Mouse (Mus musculus): ENCODE measurements around the gene Nkx2-3. TPM values are rescaled to one million over a fixed set of nuclear protein-coding genes. Genes with fewer than 3 reads are reported as not detected.

Nkx2-3 gene
- polyA plus RNA-seq, 1 experiment: not detected

GRCm38 (mm10) chr19:43584788-43585187 is 27.3 kb upstream of the Nkx2-3 start:
- TF ChIP-seq POLR2A (IDR thresholded peaks at IDR 0.05; ENCODE audit: borderline replicate concordance, extremely low read depth, low read depth, low read length) (no peak), CTCF (IDR thresholded peaks at IDR 0.05; ENCODE audit: insufficient read depth, low read length) (no peak)
- Histone ChIP-seq H3K4me1 (ENCODE audit: control insufficient read depth, insufficient read depth, low read length) (peaks cover 8% of the 10 kb centered on the region), H3K4me3 (replicated peaks; ENCODE audit: extremely low read depth, low read depth, low read length) (no peak overlapping the region)
- WGBS: 5% methylated on average over 13 of the region's 13 CpGs
- peak; percentile 19 for DNase-seq

DNA sequence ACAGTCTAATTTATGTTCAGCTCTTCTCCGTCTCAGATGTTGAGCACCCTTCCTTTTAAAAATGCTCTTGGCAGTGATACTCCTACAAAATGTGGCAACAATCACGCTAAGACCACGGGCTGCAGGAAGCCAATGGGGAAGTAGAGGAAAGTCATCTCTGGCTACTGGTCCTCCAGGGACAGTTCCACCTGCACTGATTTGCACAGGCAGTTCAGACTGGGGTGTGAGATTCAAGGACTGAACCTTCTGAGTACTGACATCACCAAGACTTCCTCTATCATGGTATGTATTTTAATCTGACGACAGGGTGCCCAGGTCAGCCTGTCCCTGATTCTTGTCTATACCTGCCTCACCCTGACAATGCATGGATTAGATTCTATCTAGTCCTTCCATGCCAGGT is 20.1 kb upstream of the Nkx2-3 start:
- no peaks in the 10 kb centered on the region for H3K4me1 ChIP-seq (ENCODE audit: control insufficient read depth, insufficient read depth, low read length)
- no peak overlapping the region for H3K4me3 ChIP-seq (replicated peaks; ENCODE audit: extremely low read depth, low read depth, low read length)
- TF ChIP-seq CTCF (IDR thresholded peaks at IDR 0.05; ENCODE audit: insufficient read depth, low read length) (no peak), POLR2A (IDR thresholded peaks at IDR 0.05; ENCODE audit: borderline replicate concordance, extremely low read depth, low read depth, low read length) (no peak)
- 55% methylated on average over 4 of the region's 4 CpGs for WGBS
- no peak for DNase-seq

- 39% methylated on average over 5 of the region's 5 CpGs for WGBS
- no peak for TF ChIP-seq POLR2A (IDR thresholded peaks at IDR 0.05; ENCODE audit: borderline replicate concordance, extremely low read depth, low read depth, low read length)
- TF ChIP-seq CTCF (IDR thresholded peaks at IDR 0.05; ENCODE audit: insufficient read depth, low read length): no peak
- H3K4me3 ChIP-seq (replicated peaks; ENCODE audit: extremely low read depth, low read depth, low read length): no peak overlapping the region
- no peak for DNase-seq
- H3K4me1 ChIP-seq (ENCODE audit: control insufficient read depth, insufficient read depth, low read length): no peaks in the 10 kb centered on the region
These were observed 15.1 kb upstream of the Nkx2-3 start for GRCm38 (mm10) chr19:43596981-43597380.

DNA sequence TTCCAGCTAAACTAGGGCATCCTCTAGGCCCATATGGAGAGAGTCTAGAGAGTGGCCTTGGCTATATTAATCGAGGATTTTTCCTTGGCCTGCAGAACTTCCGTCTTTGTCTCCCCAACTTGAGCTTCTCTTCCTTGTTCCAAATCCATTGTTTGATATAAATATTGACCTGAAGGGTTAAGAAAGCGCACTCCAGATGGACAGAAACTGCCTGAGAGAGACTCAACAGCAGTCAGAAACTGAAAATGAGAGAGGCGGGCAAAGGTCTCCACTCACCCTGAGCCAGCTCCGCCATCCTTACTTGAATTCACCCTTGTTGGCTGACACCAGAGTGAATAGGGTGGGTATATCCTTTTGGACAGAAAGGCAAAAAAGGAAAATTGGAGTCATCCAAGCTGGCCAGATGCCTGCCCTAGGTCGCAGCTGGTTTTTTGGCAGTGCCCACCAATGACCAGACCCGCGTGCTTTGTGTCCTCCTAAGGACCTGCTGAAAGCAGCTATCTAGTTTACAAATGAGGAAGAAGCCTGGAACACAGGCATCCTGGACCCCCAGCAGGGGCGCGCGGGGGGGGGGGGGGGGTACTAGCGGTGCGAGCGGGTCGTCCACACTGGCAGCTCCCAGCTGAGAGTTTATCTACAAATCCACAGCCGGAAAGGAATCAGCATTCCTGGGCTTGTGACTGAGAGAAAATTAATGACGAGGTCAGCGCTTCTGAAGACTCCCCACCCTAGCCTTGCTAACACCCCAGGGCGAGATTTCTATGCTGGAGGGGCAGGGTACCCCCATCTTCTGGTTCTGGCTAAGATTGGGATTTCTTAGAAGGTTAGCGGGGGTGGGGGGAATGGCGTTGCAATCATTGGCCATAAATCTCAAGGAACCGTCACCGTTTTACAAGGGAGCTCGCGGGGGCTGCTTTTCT is 13.1 kb upstream of the Nkx2-3 start:
- DNase-seq: no peak
- H3K4me3 ChIP-seq (replicated peaks; ENCODE audit: extremely low read depth, low read depth, low read length): no peak overlapping the region
- H3K4me1 ChIP-seq (ENCODE audit: control insufficient read depth, insufficient read depth, low read length): no peaks in the 10 kb centered on the region
- 9% methylated on average over 25 of the region's 25 CpGs for WGBS
- no peak for TF ChIP-seq CTCF (IDR thresholded peaks at IDR 0.05; ENCODE audit: insufficient read depth, low read length)
- TF ChIP-seq POLR2A (IDR thresholded peaks at IDR 0.05; ENCODE audit: borderline replicate concordance, extremely low read depth, low read depth, low read length): no peak

- Histone ChIP-seq H3K4me1 (ENCODE audit: control insufficient read depth, insufficient read depth, low read length) (no peaks in the 10 kb centered on the region), H3K4me3 (replicated peaks; ENCODE audit: extremely low read depth, low read depth, low read length) (no peak overlapping the region)
- TF ChIP-seq CTCF (IDR thresholded peaks at IDR 0.05; ENCODE audit: insufficient read depth, low read length): no peak
- no peak for TF ChIP-seq POLR2A (IDR thresholded peaks at IDR 0.05; ENCODE audit: borderline replicate concordance, extremely low read depth, low read depth, low read length)
- DNase-seq: no peak
- WGBS: 3% methylated on average over 27 of the region's 27 CpGs
These were observed 12.2 kb upstream of the Nkx2-3 start for GRCm38 (mm10) chr19:43599776-43600544.

- Histone ChIP-seq H3K4me1 (ENCODE audit: control insufficient read depth, insufficient read depth, low read length) (no peaks in the 10 kb centered on the region), H3K4me3 (replicated peaks; ENCODE audit: extremely low read depth, low read depth, low read length) (no peak overlapping the region)
These were observed 11.4 kb upstream of the Nkx2-3 start for GRCm38 (mm10) chr19:43600545-43601331.

DNA sequence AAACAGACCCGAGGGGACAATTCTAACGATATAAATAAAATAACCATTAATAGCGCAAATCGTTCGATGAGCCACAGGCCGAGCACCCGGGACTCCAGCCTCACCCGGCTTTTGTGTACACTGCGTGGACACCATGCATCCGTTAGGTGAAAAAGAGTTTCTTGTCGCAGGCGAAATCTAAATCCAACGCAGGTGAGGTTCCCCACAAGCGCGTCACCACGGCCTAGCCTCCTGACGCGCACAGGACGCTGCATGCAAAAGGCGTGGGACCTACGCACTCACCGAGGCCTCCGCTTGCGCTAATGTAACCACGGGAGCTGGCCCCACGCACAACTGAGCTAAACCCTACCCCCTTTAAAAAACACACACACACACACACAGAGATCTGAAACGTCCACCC is 10.7 kb upstream of the Nkx2-3 start:
- DNase-seq: no peak
- Histone ChIP-seq H3K4me3 (replicated peaks; ENCODE audit: extremely low read depth, low read depth, low read length) (no peak overlapping the region), H3K4me1 (ENCODE audit: control insufficient read depth, insufficient read depth, low read length) (no peaks in the 10 kb centered on the region)
- WGBS: 7% methylated on average over 27 of the region's 27 CpGs
- TF ChIP-seq POLR2A (IDR thresholded peaks at IDR 0.05; ENCODE audit: borderline replicate concordance, extremely low read depth, low read depth, low read length) (no peak), CTCF (IDR thresholded peaks at IDR 0.05; ENCODE audit: insufficient read depth, low read length) (no peak)

More at GRCm38 (mm10) chr19:43600545-43601331, 11.4 kb upstream of the Nkx2-3 start:
- no peak for TF ChIP-seq POLR2A (IDR thresholded peaks at IDR 0.05; ENCODE audit: borderline replicate concordance, extremely low read depth, low read depth, low read length)
- TF ChIP-seq CTCF (IDR thresholded peaks at IDR 0.05; ENCODE audit: insufficient read depth, low read length): no peak
- no peak for DNase-seq
- 8% methylated on average over 33 of the region's 33 CpGs for WGBS

DNA sequence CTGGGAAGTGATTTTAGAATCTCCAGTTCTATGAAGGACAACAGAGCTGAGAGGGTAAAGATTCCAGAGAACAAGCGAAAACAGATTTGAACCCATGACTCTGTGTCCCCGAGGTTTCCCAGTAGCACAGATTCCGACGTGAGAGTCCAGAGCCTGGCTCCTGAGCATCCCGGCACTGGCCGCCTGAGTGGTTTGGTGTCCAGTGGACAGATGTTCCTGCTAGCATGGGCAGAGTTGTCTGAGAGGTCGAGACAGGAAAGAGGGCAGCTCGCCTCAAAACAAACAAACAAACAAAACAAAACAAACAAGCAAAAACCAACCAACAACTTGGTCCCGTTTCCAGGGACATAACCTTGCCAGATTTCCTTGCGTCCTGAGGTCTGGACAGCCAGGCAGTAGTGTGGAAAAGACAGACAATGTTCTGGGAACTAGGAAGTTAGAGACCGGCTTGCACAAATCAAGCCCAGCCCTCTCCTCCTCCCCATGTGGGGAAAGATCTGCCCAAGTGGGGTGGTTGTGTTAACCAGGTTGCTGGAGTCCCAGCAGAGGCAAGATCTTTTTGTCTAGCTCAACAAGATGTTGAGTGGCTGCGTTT is 10.0 kb upstream of the Nkx2-3 start:
- TF ChIP-seq CTCF (IDR thresholded peaks at IDR 0.05; ENCODE audit: insufficient read depth, low read length): no peak
- TF ChIP-seq POLR2A (IDR thresholded peaks at IDR 0.05; ENCODE audit: borderline replicate concordance, extremely low read depth, low read depth, low read length): no peak
- H3K4me3 ChIP-seq (replicated peaks; ENCODE audit: extremely low read depth, low read depth, low read length): no peak overlapping the region
- 14% methylated on average over 12 of the region's 12 CpGs for WGBS
- no peaks in the 10 kb centered on the region for H3K4me1 ChIP-seq (ENCODE audit: control insufficient read depth, insufficient read depth, low read length)
- no peak for DNase-seq

- Histone ChIP-seq H3K4me3 (replicated peaks; ENCODE audit: extremely low read depth, low read depth, low read length) (no peak overlapping the region), H3K4me1 (ENCODE audit: control insufficient read depth, insufficient read depth, low read length) (no peaks in the 10 kb centered on the region)
- WGBS: 22% methylated on average over 5 of the region's 5 CpGs
- DNase-seq: no peak
- TF ChIP-seq CTCF (IDR thresholded peaks at IDR 0.05; ENCODE audit: insufficient read depth, low read length): no peak
- TF ChIP-seq POLR2A (IDR thresholded peaks at IDR 0.05; ENCODE audit: borderline replicate concordance, extremely low read depth, low read depth, low read length): no peak
These were observed 8.6 kb upstream of the Nkx2-3 start for GRCm38 (mm10) chr19:43603521-43603920.

Measured in lung, adult 2 months (tissue).